Mouse (Mus musculus): ENCODE measurements around the gene Batf3.
"Not testable (repeated sequence)": the region's sequence is repeated elsewhere in the genome, so short reads cannot be mapped to it uniquely, and the experiment has no call there.

The Batf3 gene

DNA sequence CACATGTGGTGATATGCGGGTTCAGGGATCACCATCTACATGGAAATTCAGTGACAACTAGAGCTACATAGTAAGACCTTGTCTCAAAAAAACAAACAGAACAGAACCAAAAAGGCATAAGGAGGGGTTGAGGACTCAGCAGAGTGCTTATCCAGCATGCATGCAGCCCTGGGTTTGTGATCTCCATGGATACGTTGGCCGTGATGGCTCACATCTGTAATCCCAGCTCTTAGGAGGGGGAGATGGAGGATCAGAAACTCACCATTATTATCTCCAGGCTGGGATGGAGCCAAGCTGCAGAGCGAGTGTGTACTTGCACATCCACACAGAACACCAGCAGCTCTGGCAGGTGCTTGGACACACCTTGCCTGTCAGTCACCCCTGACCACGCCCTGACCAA is 34.6 kb downstream of the Batf3 start:
- DNase-seq (ENCODE audit: low spot score), result no peak

DNA sequence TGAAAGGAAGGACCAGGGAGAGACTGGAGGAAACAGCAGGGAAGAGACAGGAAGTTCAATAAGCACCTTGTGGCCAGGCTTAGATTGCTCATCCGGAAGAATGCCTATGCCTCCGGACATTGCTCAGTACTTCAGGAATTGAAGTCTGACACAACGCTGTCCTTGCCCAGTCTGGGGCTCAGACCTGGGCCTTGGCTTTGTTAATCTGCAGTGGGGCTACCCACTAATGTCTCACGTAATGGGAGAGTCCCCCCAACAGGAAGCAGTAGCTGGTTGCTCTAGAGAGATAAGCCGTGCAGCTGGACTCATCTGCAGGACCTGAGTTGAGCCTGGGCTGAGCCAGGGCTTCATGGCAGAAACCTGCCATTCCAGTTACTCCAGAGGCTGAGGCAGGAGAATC is 35.3 kb downstream of the Batf3 start:
- no peak for DNase-seq (ENCODE audit: low spot score)

DNA sequence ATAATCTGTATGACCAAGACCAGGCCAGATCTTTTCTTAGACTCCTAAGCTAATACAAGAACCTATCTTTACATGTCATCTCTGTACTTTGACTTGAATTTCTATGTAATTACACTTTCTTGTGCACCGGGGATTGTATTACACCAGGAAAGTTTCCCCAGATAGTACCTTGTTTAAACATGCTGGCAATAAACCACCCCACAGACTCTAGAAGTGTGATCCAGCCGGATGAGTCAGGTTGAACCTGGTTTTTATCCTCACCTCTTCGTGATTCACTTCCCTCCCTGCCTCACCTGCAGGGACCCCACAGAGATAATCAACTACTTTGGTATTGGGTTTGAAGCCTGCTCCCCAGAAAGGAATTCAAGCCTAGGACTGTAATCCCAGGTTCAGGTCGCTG is 37.8 kb downstream of the Batf3 start:
- no peak for DNase-seq (ENCODE audit: low spot score)

DNA sequence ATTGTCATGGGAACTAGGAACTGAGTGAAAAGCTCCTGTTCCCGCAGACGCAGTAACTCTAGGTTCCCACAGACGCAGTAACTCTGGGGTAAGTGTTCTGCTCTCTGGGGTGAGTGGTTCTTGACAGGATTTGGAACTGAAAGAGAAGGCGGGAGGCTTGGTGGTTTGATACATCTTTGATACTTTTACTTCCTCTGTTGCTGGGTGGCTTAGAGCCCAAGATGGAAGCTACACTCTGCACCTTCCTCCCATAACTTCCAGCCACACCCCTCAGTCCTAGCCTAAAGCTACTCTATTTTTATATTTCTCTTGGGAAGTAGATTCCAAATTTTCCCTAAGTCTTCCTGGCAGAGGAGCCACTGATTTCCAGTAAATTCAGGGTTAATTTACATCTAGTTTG is 40.8 kb downstream of the Batf3 start:
- DNase-seq (ENCODE audit: low spot score), result no peak

DNA sequence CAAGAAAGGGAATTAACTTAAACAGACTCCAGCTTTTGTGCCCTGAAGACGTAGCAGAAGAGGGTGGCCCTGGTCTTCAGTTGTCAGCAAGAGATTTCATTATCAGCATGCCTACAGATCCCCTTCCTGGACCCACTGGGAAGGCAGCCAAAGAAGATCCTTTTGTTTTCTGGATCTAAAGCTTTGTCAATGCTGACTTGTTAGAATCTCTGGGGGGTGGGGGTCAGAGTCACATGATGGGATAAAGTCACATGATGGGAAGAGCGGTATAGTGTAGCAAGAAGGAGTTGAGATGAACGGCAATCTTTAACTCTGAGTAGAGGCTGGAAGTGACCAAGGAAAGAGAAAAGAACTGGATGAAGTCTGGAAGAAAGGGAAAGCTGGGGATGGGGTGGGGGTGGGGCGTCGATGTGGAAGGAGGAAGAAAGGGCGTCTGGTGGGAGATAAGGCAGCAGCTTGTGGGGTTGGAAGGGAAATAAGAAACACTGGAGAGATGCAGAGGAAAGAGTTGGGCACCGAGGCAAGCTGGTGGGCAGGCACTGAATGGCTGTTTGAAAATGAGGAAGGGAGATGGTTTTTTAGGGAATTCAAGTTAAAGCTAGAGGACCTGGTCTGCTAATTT is 41.3 kb downstream of the Batf3 start:
- DNase-seq (ENCODE audit: low spot score), result no peak

DNA sequence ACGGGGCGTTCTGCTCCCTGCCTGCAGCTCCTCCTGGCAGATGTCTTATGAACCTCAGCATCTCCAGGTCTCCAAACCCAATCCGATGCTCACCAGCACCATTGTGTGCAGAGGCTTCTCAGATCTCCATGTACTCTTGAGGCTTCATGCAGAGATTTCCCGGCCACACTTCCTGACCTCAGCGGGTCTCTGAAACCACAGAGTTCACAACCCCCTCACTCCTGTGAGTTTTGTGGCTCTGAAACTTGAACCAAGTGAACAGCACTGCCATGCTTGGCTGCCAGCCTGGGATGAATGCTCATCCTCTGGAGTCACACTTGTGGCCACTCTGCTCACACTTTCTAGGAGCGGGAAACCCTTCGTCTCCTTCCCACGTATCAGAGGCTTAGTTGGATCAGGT is 43.3 kb downstream of the Batf3 start:
- DNase-seq (ENCODE audit: low spot score), result no peak

DNA sequence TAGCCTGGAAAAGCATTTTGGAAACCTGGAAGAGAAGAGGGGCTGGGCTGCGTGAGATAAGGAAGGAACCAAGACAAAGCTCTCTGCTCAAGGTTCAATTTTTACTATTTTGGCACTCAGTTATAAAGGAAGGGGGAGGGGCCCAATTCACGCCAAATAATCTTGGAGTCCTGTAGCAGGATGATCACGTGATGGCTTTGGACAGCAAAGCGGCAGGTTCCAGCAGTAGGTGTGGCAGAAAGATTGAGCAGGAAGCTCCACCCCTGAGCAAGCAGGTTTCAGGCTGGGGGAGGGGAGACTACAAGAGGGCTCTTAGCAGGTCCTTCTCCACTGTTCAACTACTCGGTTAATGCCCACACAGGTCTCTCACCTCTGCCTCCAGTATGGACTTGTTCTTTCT is 51.8 kb downstream of the Batf3 start:
- DNase-seq (ENCODE audit: low spot score), result not testable (repeated sequence)

DNA sequence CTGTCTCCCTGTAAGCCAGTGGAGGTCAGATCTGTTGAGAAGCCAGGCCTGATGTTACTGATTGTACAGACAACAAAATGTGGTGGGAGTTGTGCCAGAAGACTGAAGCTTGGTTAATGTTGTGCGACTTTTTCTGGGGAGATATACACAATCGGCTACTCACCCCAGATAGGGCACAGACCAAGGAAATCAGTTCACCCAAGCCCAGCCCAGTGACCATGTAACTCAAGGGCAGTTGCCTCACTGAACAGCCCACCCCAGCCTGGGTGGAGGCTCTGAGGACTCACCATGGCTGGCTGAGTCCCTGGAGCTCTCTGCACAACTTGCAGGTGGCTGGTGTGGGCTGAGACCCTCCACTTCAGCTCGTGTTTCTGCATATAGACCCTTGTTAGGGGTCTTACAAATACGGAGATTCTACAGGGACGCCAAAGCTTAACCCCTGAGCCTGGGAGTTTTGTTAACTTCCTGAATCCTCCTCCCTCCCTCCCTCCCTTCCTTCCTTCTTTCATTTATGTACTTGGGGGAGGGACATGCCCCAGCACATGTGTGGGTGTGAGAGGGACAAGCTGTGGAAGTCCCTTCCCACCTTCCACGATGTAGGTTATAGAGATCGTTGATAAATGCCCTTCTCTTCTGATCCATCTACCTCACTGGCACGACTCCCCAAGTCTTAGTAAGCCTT is 53.4 kb downstream of the Batf3 start:
- no peak for DNase-seq (ENCODE audit: low spot score)

DNA sequence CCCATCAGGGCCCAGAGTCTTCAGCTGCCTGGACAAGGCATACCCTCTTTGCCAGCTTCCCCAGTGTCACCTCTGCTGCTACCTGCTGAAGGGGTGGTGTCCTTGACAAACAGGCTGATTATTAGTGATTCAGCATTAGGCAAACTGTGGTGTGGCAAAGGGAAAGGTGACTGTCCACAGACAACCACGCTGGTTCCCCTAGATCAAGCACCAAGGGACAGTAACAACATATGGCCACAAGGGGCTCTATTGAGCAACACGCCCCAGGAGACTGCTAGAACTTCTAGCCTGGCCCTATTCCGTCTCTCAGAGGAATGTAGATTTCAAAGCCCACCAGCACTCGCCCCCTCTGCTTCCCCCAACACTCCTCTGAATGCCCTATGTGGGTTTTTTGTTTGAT is 55.4 kb downstream of the Batf3 start:
- DNase-seq (ENCODE audit: low spot score), result peak; percentile 44

DNA sequence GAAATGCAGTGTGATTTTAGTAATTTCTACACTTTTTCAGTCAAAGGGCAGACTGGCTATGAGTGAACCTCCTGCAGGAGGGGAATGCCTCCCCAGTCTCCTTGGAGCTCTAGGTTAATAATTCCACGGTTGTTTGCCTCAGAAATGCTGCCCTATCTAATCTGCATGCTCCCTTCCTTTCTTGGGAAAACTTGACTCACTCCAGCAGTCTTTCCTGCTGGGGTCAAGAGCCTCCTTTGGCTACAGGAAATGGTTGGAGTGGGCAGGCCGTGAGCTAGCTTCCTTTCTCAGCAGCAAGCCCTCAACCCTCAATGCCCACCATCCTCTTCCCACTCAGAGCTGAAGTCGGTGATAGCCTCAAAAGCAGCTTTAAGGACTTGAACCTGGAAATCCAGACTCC is 56.7 kb downstream of the Batf3 start:
- DNase-seq (ENCODE audit: low spot score), result peak; percentile 69

Data from yolk sac, embryonic 10.5 days (tissue).